Mouse (Mus musculus) liver, embryonic 14.5 days (tissue): Measurements from ENCODE around the gene Zbtb43.

ENCODE experiments used
- CTCF ChIP-seq: IDR thresholded peaks from 2 replicates; pipeline ENCODE4 v1.5.1; 2016; ENCODE audit warnings: antibody characterized with exemption, low read depth, control low read depth
- EP300 ChIP-seq: IDR thresholded peaks from 2 replicates; pipeline ENCODE4 v1.6.1; 2016; ENCODE audit warnings: antibody characterized with exemption, low read depth

GRCm38 (mm10) chr2:33453476-33453875 lies 14.9 kb downstream of the Zbtb43 start:
- TF ChIP-seq EP300: no peak
- TF ChIP-seq CTCF: no peak
